Mouse (Mus musculus) heart, embryonic 12.5 days (tissue): ENCODE data around the gene Cypt1. TPM values are rescaled to one million over a fixed set of nuclear protein-coding genes. Genes with fewer than 3 reads are reported as not detected.

Experiments used
- ATAC-seq: fragments of 200-750 bp; cut with Nextera tagmentation; 2 replicates; pipeline ENCODE4 v1.8.0; 2017; ENCODE audit warnings: moderate TSS enrichment, moderate library complexity; ENCODE audit not compliant: insufficient number of reproducible peaks, low FRiP score
- H3K27ac ChIP-seq: fragments of 300-500 bp; sonication (generic); 2 replicates; pipeline ENCODE4 v1.5.1; 2016; ENCODE audit warnings: mild to moderate bottlenecking, moderate library complexity; ENCODE audit not compliant: poor library complexity, severe bottlenecking
- H3K27me3 ChIP-seq: fragments of 300-500 bp; sonication (generic); replicated peaks from 2 replicates; pipeline ENCODE4 v1.6.1; 2016; ENCODE audit warnings: mild to moderate bottlenecking, moderate library complexity
- H3K36me3 ChIP-seq: fragments of 300-500 bp; sonication (generic); 2 replicates; pipeline ENCODE4 v1.6.1; 2016; ENCODE audit warnings: mild to moderate bottlenecking, moderate library complexity
- H3K4me1 ChIP-seq: fragments of 300-500 bp; sonication (generic); replicated peaks from 2 replicates; pipeline ENCODE4 v1.6.1; 2016; ENCODE audit warnings: mild to moderate bottlenecking
- H3K4me2 ChIP-seq: fragments of 300-500 bp; sonication (generic); 2 replicates; pipeline ENCODE4 v1.6.1; 2016; ENCODE audit warnings: mild to moderate bottlenecking, moderate library complexity
- H3K4me3 ChIP-seq: fragments of 300-500 bp; sonication (generic); 2 replicates; pipeline ENCODE4 v1.5.1; 2016; ENCODE audit warnings: mild to moderate bottlenecking
- H3K9ac ChIP-seq: fragments of 300-500 bp; sonication (generic); 2 replicates; pipeline ENCODE4 v1.6.1; 2016; ENCODE audit warnings: mild to moderate bottlenecking, moderate library complexity
- H3K9me3 ChIP-seq: fragments of 300-500 bp; sonication (generic); replicated peaks from 2 replicates; pipeline ENCODE4 v1.6.1; 2016; ENCODE audit warnings: mild to moderate bottlenecking, moderate library complexity
- WGBS: fragments of 180-500 bp; shearing (Covaris S2); methylation state at CpG from one replicate; pipeline ENCODE4 v1.1.7; 2016; 5-methylcytosine and 5-hydroxymethylcytosine counted together
- polyA plus RNA-seq: library from polyadenylated mRNA; unstranded; fragments of >200 nt; fragmentation: Nextera tagmentation; extraction: Ambion mirVana; gene quantifications from 2 replicates; pipeline ENCODE4 v1.2.1, GENCODE M21; 2016

Gene Cypt1
- polyA plus RNA-seq: not detected in 2 replicates

GRCm38 (mm10) chrX:16522569-16522968 lies at the start of gene Cypt1:
Gene Cypt1 (plus strand): TSS chrX:16522869.
- Histone ChIP-seq H3K27me3 (no peaks in the 10 kb centered on the region), H3K27ac (no peak within 1 kb of the TSS), H3K4me3 (no peak within 1 kb of the TSS), H3K9ac (no peak within 1 kb of the TSS), H3K9me3 (no peaks in the 10 kb centered on the region), H3K4me2 (no peak within 1 kb of the TSS), H3K36me3 (no peaks in the 10 kb centered on the region), H3K4me1 (no peaks in the 10 kb centered on the region)
- no peak for ATAC-seq
- WGBS: 87% methylated on average over 3 of the region's 3 CpGs

- Histone ChIP-seq H3K9me3 (no peaks in the 10 kb centered on the region), H3K36me3 (no peaks in the 10 kb centered on the region), H3K4me2 (no peak overlapping the region), H3K4me1 (no peaks in the 10 kb centered on the region), H3K27me3 (no peaks in the 10 kb centered on the region), H3K9ac (no peak overlapping the region), H3K27ac (no peak overlapping the region), H3K4me3 (no peak overlapping the region)
- no peak for ATAC-seq
Observed at GRCm38 (mm10) chrX:16546806-16547205, 24.1 kb downstream of the Cypt1 start.

- Histone ChIP-seq H3K27me3 (no peaks in the 10 kb centered on the region), H3K9ac (no peak overlapping the region), H3K36me3 (no peaks in the 10 kb centered on the region), H3K4me1 (no peaks in the 10 kb centered on the region), H3K27ac (no peak overlapping the region), H3K9me3 (no peaks in the 10 kb centered on the region), H3K4me3 (no peak overlapping the region), H3K4me2 (no peak overlapping the region)
- WGBS: 42% methylated on average over 1 of the region's 1 CpGs
- ATAC-seq: no peak
Observed at GRCm38 (mm10) chrX:16557061-16557460, 34.4 kb downstream of the Cypt1 start.

- no peaks in the 10 kb centered on the region for H3K9me3 ChIP-seq
- H3K9ac ChIP-seq: no peak overlapping the region
- H3K27me3 ChIP-seq: no peaks in the 10 kb centered on the region
- no peak overlapping the region for H3K4me2 ChIP-seq
- H3K27ac ChIP-seq: no peak overlapping the region
- no peaks in the 10 kb centered on the region for H3K36me3 ChIP-seq
- H3K4me1 ChIP-seq: no peaks in the 10 kb centered on the region
- H3K4me3 ChIP-seq: no peak overlapping the region
- ATAC-seq: no peak
Observed at GRCm38 (mm10) chrX:16558501-16558900, 35.8 kb downstream of the Cypt1 start.

Other genes with a start within 250 kb of the Cypt1 start
- gene Maoa, start 96.8 kb downstream of the Cypt1 start, polyA plus RNA-seq: 7.4 and 8.9 TPM in 2 replicates